Mouse (Mus musculus) CH12.LX (cell line): ENCODE measurements around the gene Cox17. TPM values are rescaled to one million over a fixed set of nuclear protein-coding genes. Genes with fewer than 3 reads are reported as not detected.
A peak's percentile ranks its signal among the peaks of the same experiment; 100 is the strongest.

Source experiments
- DNase-seq: peaks from one replicate; pipeline ENCODE4 v3.0.0-alpha.2; 2013; ENCODE audit errors: extremely low read depth
- H3K27ac ChIP-seq: 2 replicates; pipeline ENCODE4 v1.5.1; 2012; ENCODE audit warnings: low read depth, mild to moderate bottlenecking, control low read depth, moderate library complexity; ENCODE audit not compliant: insufficient read depth
- H3K27me3 ChIP-seq: replicated peaks from 2 replicates; pipeline ENCODE3; 2012; ENCODE audit warnings: inconsistent platforms
- H3K36me3 ChIP-seq, 2 experiments: replicated peaks in 1 of 2; 2 replicates each; pipeline versions ENCODE3 to v1.6.1; 2012; ENCODE audit warnings: inconsistent platforms in 1 of 2, low read length in 1 of 2, mild to moderate bottlenecking in 1 of 2, mixed read lengths in 1 of 2, moderate library complexity in 1 of 2; ENCODE audit not compliant: control insufficient read depth in 1 of 2, insufficient read depth in 1 of 2
- H3K4me1 ChIP-seq, 2 experiments: 2 replicates each; pipeline ENCODE4 v1.6.1; 2012; ENCODE audit warnings: inconsistent platforms in 1 of 2, moderate library complexity in 1 of 2; ENCODE audit not compliant: insufficient read depth in 2 of 2, control insufficient read depth in 1 of 2
- H3K4me2 ChIP-seq: 2 replicates; pipeline ENCODE4 v1.6.1; 2012; ENCODE audit warnings: low read depth, mild to moderate bottlenecking, control low read depth; ENCODE audit not compliant: poor library complexity, insufficient read depth, severe bottlenecking
- H3K4me3 ChIP-seq, 3 experiments: fragments of 150-350 bp in 1 of 3; sonication (generic) in 1 of 3; replicated peaks in 1 of 3; 2 replicates each; pipeline versions ENCODE3 to v1.5.1; 2011 to 2012; ENCODE audit warnings: low read depth in 2 of 3, low read length in 2 of 3, mild to moderate bottlenecking in 2 of 3, moderate library complexity in 2 of 3, control low read depth in 1 of 3, improper control_type of control experiment in 1 of 3, inconsistent platforms in 1 of 3, mixed read lengths in 1 of 3; ENCODE audit not compliant: poor library complexity in 1 of 3
- H3K79me2 ChIP-seq: replicated peaks from 2 replicates; pipeline ENCODE4 v1.6.1; 2012; ENCODE audit warnings: mild to moderate bottlenecking, moderate library complexity; ENCODE audit not compliant: control insufficient read depth, poor library complexity, insufficient read depth, severe bottlenecking; ENCODE audit errors: extremely low read depth
- H3K9ac ChIP-seq: 2 replicates; pipeline ENCODE4 v1.6.1; 2012; ENCODE audit warnings: low read depth, mild to moderate bottlenecking, control low read depth, moderate library complexity; ENCODE audit not compliant: insufficient read depth
- H3K9me3 ChIP-seq: replicated peaks from 2 replicates; pipeline ENCODE3; 2012; ENCODE audit warnings: low read length, inconsistent platforms, mixed read lengths
- CHD2 ChIP-seq: IDR thresholded peaks from 2 replicates; pipeline ENCODE4 v1.6.1; 2011; ENCODE audit warnings: low read length, improper control_type of control experiment
- E2F4 ChIP-seq: IDR thresholded peaks from 2 replicates; pipeline ENCODE4 v1.6.1; 2011; ENCODE audit warnings: low read depth, low read length, improper control_type of control experiment; ENCODE audit not compliant: insufficient replicate concordance
- ELF1 ChIP-seq: IDR thresholded peaks from 2 replicates; pipeline ENCODE4 v1.6.1; 2014; ENCODE audit warnings: low read depth, mild to moderate bottlenecking, inconsistent platforms, low read length, improper control_type of control experiment
- EP300 ChIP-seq: IDR thresholded peaks from 2 replicates; pipeline ENCODE4 v1.6.1; 2011; ENCODE audit warnings: low read length, improper control_type of control experiment
- ETS1 ChIP-seq: conservative IDR thresholded peaks from 2 replicates; pipeline ENCODE4 v1.6.1; 2012; ENCODE audit warnings: low read depth, mild to moderate bottlenecking, inconsistent platforms, low read length, improper control_type of control experiment, moderate library complexity
- HCFC1 ChIP-seq: IDR thresholded peaks from 2 replicates; pipeline ENCODE4 v1.6.1; 2012; ENCODE audit warnings: low read depth, mild to moderate bottlenecking, inconsistent platforms, low read length, improper control_type of control experiment
- IRF4 ChIP-seq: IDR thresholded peaks from 2 replicates; pipeline ENCODE4 v1.6.1; 2014; ENCODE audit warnings: low read depth, mild to moderate bottlenecking, inconsistent platforms, low read length, improper control_type of control experiment
- MAFK ChIP-seq: IDR thresholded peaks from 2 replicates; pipeline ENCODE4 v1.6.1; 2011; ENCODE audit warnings: low read length, improper control_type of control experiment; ENCODE audit not compliant: insufficient replicate concordance
- MAZ ChIP-seq: IDR thresholded peaks from 2 replicates; pipeline ENCODE4 v1.6.1; 2012; ENCODE audit warnings: low read depth, mild to moderate bottlenecking, inconsistent platforms, low read length, improper control_type of control experiment, moderate library complexity
- MYC ChIP-seq: IDR thresholded peaks from 2 replicates; pipeline ENCODE4 v1.6.1; 2011; ENCODE audit warnings: low read depth, mild to moderate bottlenecking, improper control_type of control experiment, low read length
- NRF1 ChIP-seq: IDR thresholded peaks from 2 replicates; pipeline ENCODE4 v1.6.1; 2014; ENCODE audit warnings: low read depth, mild to moderate bottlenecking, inconsistent platforms, low read length, improper control_type of control experiment, moderate library complexity
- RAD21 ChIP-seq: IDR thresholded peaks from 2 replicates; pipeline ENCODE4 v1.6.1; 2011; ENCODE audit warnings: low read depth, mild to moderate bottlenecking, low read length, improper control_type of control experiment, moderate library complexity
- RCOR1 ChIP-seq: conservative IDR thresholded peaks from 2 replicates; pipeline ENCODE4 v1.6.1; 2012; ENCODE audit warnings: low read depth, mild to moderate bottlenecking, inconsistent platforms, low read length, improper control_type of control experiment
- SIN3A ChIP-seq: IDR thresholded peaks from 2 replicates; pipeline ENCODE4 v1.6.1; 2012; ENCODE audit warnings: low read length, improper control_type of control experiment, inconsistent platforms
- SMC3 ChIP-seq: IDR thresholded peaks from 2 replicates; pipeline ENCODE4 v1.6.1; 2011; ENCODE audit warnings: low read depth, low read length, improper control_type of control experiment
- TCF12 ChIP-seq: IDR thresholded peaks from 2 replicates; pipeline ENCODE4 v1.6.1; 2014; ENCODE audit warnings: low read depth, mild to moderate bottlenecking, inconsistent platforms, low read length, improper control_type of control experiment
- UBTF ChIP-seq: IDR thresholded peaks from 2 replicates; pipeline ENCODE4 v1.6.1; 2012; ENCODE audit warnings: low read depth, mild to moderate bottlenecking, inconsistent platforms, low read length, improper control_type of control experiment, moderate library complexity
- ZC3H11A ChIP-seq: IDR thresholded peaks from 2 replicates; pipeline ENCODE4 v1.6.1; 2012; ENCODE audit warnings: low read depth, mild to moderate bottlenecking, inconsistent platforms, low read length, improper control_type of control experiment
- ZKSCAN1 ChIP-seq: IDR thresholded peaks from 2 replicates; pipeline ENCODE4 v1.6.1; 2012; ENCODE audit warnings: low read depth, inconsistent platforms, low read length, improper control_type of control experiment, borderline replicate concordance
- ZMIZ1 ChIP-seq: IDR thresholded peaks from 2 replicates; pipeline ENCODE4 v1.6.1; 2012; ENCODE audit warnings: low read depth, mild to moderate bottlenecking, inconsistent platforms, low read length, improper control_type of control experiment
- ZNF384 ChIP-seq: IDR thresholded peaks from 2 replicates; pipeline ENCODE4 v1.6.1; 2012; ENCODE audit warnings: low read depth, low read length, improper control_type of control experiment, inconsistent platforms
- dilution Hi-C: fragments of 300-500 bp; cut with MboI; formaldehyde crosslinking; loops from 2 replicates; pipeline ENCODE4 v1.14.3; 2020; ENCODE audit warnings: low sequenced_read_pairs; ENCODE audit not compliant: extremely low pct_unique_long_range_greater_than_20kb, extremely low pct_ligation_motif_present
- in situ Hi-C: fragments of 300-500 bp; cut with MboI; formaldehyde crosslinking; loops from 3 replicates; pipeline ENCODE4 v1.14.3; 2019; ENCODE audit warnings: low sequenced_read_pairs, low pct_ligation_motif_present, low pct_unique_long_range_greater_than_20kb, mixed read lengths
- polyA plus RNA-seq: library from polyadenylated mRNA; unstranded; fragments of >175 nt; gene quantifications from 2 replicates; pipeline ENCODE4 v1.2.1, GENCODE M21; 2012; ENCODE audit warnings: low read depth; ENCODE audit not compliant: insufficient read length
- total RNA-seq, 2 experiments: library from RNA; depleted of rRNA; stranded (reverse); fragments of 300-350 nt in 1 of 2; fragments of >200 nt in 1 of 2; gene quantifications; 2 replicates each; pipeline ENCODE4 v1.2.3; 2012 to 2014

The Cox17 gene
- total and polyA plus RNA-seq, 3 experiments = 410 to 706 (median 622) TPM

- in situ Hi-C loops = no loop called here
- Histone ChIP-seq H3K4me1 (peaks cover 17 to 48% of the 10 kb centered on the region in 2 experiments), H3K4me3 (no peak overlapping the region), H3K27me3 (no peaks in the 10 kb centered on the region), H3K27ac (no peak overlapping the region), H3K79me2 (peaks cover 54% of the 10 kb centered on the region), H3K9ac (no peak overlapping the region), H3K9me3 (peaks cover 1% of the 10 kb centered on the region), H3K36me3 (peaks cover 38 to 79% of the 10 kb centered on the region in 2 experiments), H3K4me2 (no peak overlapping the region)
- no peak for TF ChIP-seq NRF1
- TF ChIP-seq ZKSCAN1 = no peak
- TF ChIP-seq SMC3 = no peak
- TF ChIP-seq ELF1 = no peak
- TF ChIP-seq ZC3H11A = no peak
- TF ChIP-seq RAD21 = no peak
- no peak for TF ChIP-seq SIN3A
- no peak for TF ChIP-seq CHD2
- no peak for TF ChIP-seq EP300
- no peak for TF ChIP-seq MAFK
- no peak for TF ChIP-seq MAZ
- no peak for TF ChIP-seq MYC
- TF ChIP-seq HCFC1 = no peak
- no peak for TF ChIP-seq RCOR1
- no peak for TF ChIP-seq UBTF
- TF ChIP-seq TCF12 = no peak
- TF ChIP-seq ZMIZ1 = no peak
- no peak for TF ChIP-seq E2F4
- TF ChIP-seq IRF4 = no peak
- DNase-seq = no peak
- dilution Hi-C loops = no loop called here
Measured at GRCm38 (mm10) chr16:38352851-38353250, 6.1 kb downstream of the Cox17 start.

GRCm38 (mm10) chr16:38353642-38354041, 6.9 kb downstream of the Cox17 start:
- dilution Hi-C loops = no loop called here
- H3K9ac ChIP-seq = no peak overlapping the region
- no peak overlapping the region for H3K27ac ChIP-seq
- no peak for TF ChIP-seq ETS1
- TF ChIP-seq ZMIZ1 = 0 out of 2 replicates have a peak, but pooled peaks have one; percentile 26
- no peak for TF ChIP-seq ZNF384
- no peak for TF ChIP-seq MYC
- TF ChIP-seq, all 38 proteins: peak for 1
- no peak overlapping the region for H3K4me2 ChIP-seq
- H3K27me3 ChIP-seq = no peaks in the 10 kb centered on the region
- H3K4me1 ChIP-seq = peaks cover 24 to 56% of the 10 kb centered on the region in 2 experiments
- H3K4me3 ChIP-seq = no peak overlapping the region
- in situ Hi-C loops = no loop called here
- peaks cover 38 to 84% of the 10 kb centered on the region in 2 experiments for H3K36me3 ChIP-seq
- H3K9me3 ChIP-seq = peaks cover 2% of the 10 kb centered on the region
- DNase-seq = no peak
- H3K79me2 ChIP-seq = peaks cover 46% of the 10 kb centered on the region
